Mouse (Mus musculus) heart, postnatal 0 days (tissue): Measurements from ENCODE around the gene Gpr1.

ENCODE experiments used
- CTCF ChIP-seq: IDR thresholded peaks from 2 replicates; pipeline ENCODE4 v1.5.1; 2016; ENCODE audit warnings: antibody characterized with exemption, control low read depth, low read depth
- EP300 ChIP-seq: IDR thresholded peaks from 2 replicates; pipeline ENCODE4 v1.6.1; 2016; ENCODE audit warnings: antibody characterized with exemption, low read depth

DNA sequence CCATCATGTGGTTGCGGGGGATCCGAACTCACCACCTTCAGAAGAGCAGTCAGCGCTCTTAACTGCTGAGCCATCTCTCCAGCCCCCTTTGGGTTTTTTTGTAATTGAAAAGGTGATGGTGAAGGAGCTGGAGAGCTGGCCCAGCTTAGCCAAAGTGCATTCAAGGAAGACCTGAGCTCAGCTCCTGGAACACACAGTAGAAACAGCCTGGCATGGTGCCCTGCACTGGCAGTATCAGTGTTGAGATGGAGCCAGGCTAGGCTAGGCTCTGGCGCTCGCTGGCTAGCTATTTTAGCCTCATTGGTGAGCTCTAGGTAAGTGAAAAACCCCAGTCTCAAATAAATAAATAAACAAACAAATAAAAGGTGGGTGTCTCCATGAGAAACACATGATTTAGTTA, 32.1 kb downstream of the Gpr1 start:
- TF ChIP-seq CTCF (no peak), EP300 (no peak)
